Mouse (Mus musculus): Measurements from ENCODE around the gene Crocc.

DNA sequence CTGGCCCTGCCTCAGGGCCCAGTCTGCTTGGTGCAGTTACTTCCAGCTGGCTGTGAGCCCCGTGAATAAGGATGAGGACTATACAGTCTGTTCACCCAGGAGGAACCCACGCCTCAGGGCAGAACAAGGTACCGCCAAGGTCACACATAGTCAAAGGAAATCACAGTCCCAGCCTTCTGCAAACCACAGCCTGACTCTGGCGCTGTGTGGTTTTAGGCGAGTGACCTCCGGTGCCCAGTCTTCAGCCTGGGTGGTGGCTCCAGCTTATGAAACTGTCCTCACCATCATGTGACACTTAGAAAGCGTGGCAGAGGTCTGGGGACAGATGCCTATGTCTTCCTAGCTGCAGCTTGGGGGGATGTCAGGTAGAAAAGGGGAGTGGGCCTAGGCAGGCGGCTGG, 64.5 kb downstream of the Crocc start:
- TF ChIP-seq CTCF (IDR thresholded peaks at IDR 0.05; ENCODE audit: borderline replicate concordance, extremely low read depth, insufficient read depth, insufficient read length) = no peak
- no peak for TF ChIP-seq POLR2A (IDR thresholded peaks at IDR 0.05; ENCODE audit: borderline replicate concordance, extremely low read depth, insufficient read depth, insufficient read length, poor library complexity, severe bottlenecking)

All from brain, embryonic 14.5 days (tissue).